Mouse (Mus musculus) liver, embryonic 14.5 days (tissue): ENCODE results near the gene Sprn. TPM values are rescaled to one million over a fixed set of nuclear protein-coding genes. Genes with fewer than 3 reads are reported as not detected.

Experiments
- ATAC-seq: fragments of 200-750 bp; cut with Nextera tagmentation; 2 replicates; pipeline ENCODE4 v1.8.0; 2017; ENCODE audit warnings: moderate number of reproducible peaks, mild to moderate bottlenecking, moderate library complexity; ENCODE audit not compliant: insufficient read depth
- DNase-seq, 3 experiments: peaks; one replicate each; pipeline ENCODE4 v3.0.0-alpha.2; 2012 to 2013; ENCODE audit warnings: low read depth in 3 of 3, low spot score in 3 of 3
- H3K27ac ChIP-seq: fragments of 300-500 bp; sonication (generic); 2 replicates; pipeline ENCODE4 v1.5.1; 2014; ENCODE audit warnings: moderate library complexity, mild to moderate bottlenecking, control low read depth, inconsistent platforms
- H3K27me3 ChIP-seq: fragments of 300-500 bp; sonication (generic); 2 replicates; pipeline ENCODE4 v1.6.1; 2014; ENCODE audit warnings: mild to moderate bottlenecking, low read length, moderate library complexity; ENCODE audit not compliant: control insufficient read depth, insufficient read depth
- H3K36me3 ChIP-seq: fragments of 300-500 bp; sonication (generic); replicated peaks from 2 replicates; pipeline ENCODE4 v1.6.1; 2014; ENCODE audit warnings: low read depth; ENCODE audit not compliant: control insufficient read depth, insufficient read depth
- H3K4me1 ChIP-seq, 2 experiments: fragments of 200-500 bp in 1 of 2; fragments of 300-500 bp in 1 of 2; sonication (generic) in 1 of 2; replicated peaks; 2 replicates each; pipeline ENCODE4 v1.6.1; 2012 to 2014; ENCODE audit warnings: antibody characterized with exemption in 1 of 2, inconsistent platforms in 1 of 2, low read length in 1 of 2; ENCODE audit not compliant: control insufficient read depth in 2 of 2, insufficient read depth in 2 of 2
- H3K4me2 ChIP-seq: fragments of 300-500 bp; sonication (generic); 2 replicates; pipeline ENCODE4 v1.6.1; 2014; ENCODE audit warnings: low read depth, mild to moderate bottlenecking, control low read depth, moderate library complexity
- H3K4me3 ChIP-seq, 2 experiments: fragments of 200-500 bp in 1 of 2; fragments of 300-500 bp in 1 of 2; sonication (generic) in 1 of 2; 2 replicates each; pipeline ENCODE4 v1.5.1; 2012 to 2014; ENCODE audit warnings: low read depth in 2 of 2, low read length in 2 of 2, mild to moderate bottlenecking in 2 of 2, control low read depth in 1 of 2, inconsistent platforms in 1 of 2, moderate library complexity in 1 of 2; ENCODE audit not compliant: insufficient read depth in 1 of 2
- H3K9ac ChIP-seq: fragments of 300-500 bp; sonication (generic); replicated peaks from 2 replicates; pipeline ENCODE4 v1.6.1; 2014; ENCODE audit warnings: mild to moderate bottlenecking, control low read depth, moderate library complexity
- H3K9me3 ChIP-seq: fragments of 300-500 bp; sonication (generic); 2 replicates; pipeline ENCODE4 v1.6.1; 2016; ENCODE audit warnings: low read length, mixed read lengths; ENCODE audit not compliant: control insufficient read depth
- CTCF ChIP-seq: IDR thresholded peaks from 2 replicates; pipeline ENCODE4 v1.5.1; 2016; ENCODE audit warnings: antibody characterized with exemption, low read depth, control low read depth
- EP300 ChIP-seq: IDR thresholded peaks from 2 replicates; pipeline ENCODE4 v1.6.1; 2016; ENCODE audit warnings: antibody characterized with exemption, low read depth
- WGBS: fragments of 180-500 bp; shearing (Covaris S2); extraction: QIAGEN DNeasy Blood & Tissue Kit; methylation state at CpG from one replicate; pipeline ENCODE4 v1.1.7; 2014; ENCODE audit not compliant: insufficient replicate concordance; 5-methylcytosine and 5-hydroxymethylcytosine counted together
- polyA plus RNA-seq, 2 experiments: library from polyadenylated mRNA; depleted of rRNA in 1 of 2; stranded (reverse) in 1 of 2; unstranded in 1 of 2; fragments of >200 nt; fragmentation: Nextera tagmentation in 1 of 2; extraction: Ambion mirVana in 1 of 2; gene quantifications; 2 replicates each; pipeline versions ENCODE4 v1.2.1 to v1.2.3; 2012 to 2014

Gene Sprn
- polyA plus RNA-seq, 2 experiments = not detected

DNA sequence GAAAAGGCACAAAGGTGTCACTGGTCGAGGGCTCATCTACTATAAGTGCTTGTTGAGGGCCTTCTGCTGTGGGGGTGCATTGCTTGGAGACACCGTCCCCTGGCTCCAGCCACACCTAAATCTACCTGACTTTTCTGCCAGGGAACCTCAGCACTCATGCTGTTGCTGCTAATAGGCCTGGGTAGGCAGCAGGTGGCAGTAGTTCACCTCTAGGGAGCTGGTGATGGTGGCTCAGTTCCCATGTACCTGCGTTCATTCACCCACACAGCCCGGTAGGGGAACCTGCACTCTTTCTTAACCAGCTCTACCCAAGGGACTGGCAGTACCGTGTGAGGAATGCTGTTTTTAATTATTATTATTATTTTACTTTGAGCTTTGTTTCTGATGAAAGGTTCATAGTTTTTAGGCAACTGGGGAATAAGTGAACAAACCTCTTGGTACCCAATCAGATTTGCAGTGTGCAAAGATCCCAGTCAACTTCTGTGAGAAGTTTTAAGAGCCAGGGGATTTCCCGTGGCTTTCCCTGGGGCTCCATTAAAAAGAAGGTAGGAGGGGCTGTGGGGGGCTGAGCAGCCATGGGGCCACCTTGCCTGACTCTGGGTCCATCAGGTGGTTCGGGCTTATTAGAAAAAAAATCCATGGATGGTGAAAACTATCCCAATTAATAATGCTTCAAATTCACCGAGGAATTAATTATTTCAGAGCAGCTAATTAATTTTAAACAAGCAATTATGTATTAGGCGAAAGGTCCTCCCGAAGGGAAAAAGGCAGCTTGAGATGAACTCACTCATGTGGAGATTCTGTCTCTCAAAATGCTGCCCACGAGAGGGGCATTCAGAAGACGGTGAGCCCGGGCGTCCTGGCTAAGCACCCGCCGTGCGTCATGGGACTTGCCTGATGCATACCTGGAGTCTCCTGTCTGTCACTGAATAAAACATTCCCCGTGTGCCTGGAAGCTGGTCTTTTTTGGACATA, 32.3 kb upstream of the Sprn start:
- no peak for ATAC-seq
- Histone ChIP-seq H3K4me3 (no peak overlapping the region), H3K4me2 (no peak overlapping the region), H3K27ac (no peak overlapping the region), H3K27me3 (no peaks in the 10 kb centered on the region), H3K4me1 (peaks cover 0 to 6% of the 10 kb centered on the region in 2 experiments; a peak in 2 of 4 replicates), H3K36me3 (no peaks in the 10 kb centered on the region), H3K9ac (no peak overlapping the region), H3K9me3 (no peaks in the 10 kb centered on the region)
- DNase-seq = no peak
- peak; percentile 63 for TF ChIP-seq CTCF
- TF ChIP-seq EP300 = no peak
- WGBS = 55% methylated on average over 18 of the region's 18 CpGs

DNA sequence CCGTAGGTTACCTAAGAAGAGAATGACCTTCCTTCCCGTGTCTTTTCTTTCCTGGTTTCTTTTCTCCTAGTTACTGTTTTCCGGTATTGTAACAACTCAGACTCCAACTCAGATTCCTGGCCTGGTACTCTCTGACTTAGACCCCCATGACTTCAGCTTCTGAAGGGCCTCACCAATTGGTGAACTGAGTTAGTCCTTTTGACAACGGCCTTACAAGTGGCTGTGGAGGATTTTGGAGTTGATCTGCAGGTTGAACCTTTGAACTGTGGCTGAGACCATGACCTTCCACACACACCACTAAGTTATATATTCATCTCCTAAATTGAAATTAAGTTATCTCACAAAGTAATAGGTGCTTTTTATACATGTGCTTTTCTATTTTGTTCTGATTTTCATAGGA, 29.5 kb upstream of the Sprn start:
- DNase-seq = no peak
- Histone ChIP-seq H3K36me3 (no peaks in the 10 kb centered on the region), H3K4me2 (no peak overlapping the region), H3K9me3 (no peaks in the 10 kb centered on the region), H3K4me3 (no peak overlapping the region), H3K27ac (no peak overlapping the region), H3K4me1 (0 out of 4 replicates have a peak, but pooled peaks cover 0 to 3% of the 10 kb centered on the region in 2 experiments), H3K27me3 (no peaks in the 10 kb centered on the region), H3K9ac (no peak overlapping the region)
- TF ChIP-seq EP300 = no peak
- TF ChIP-seq CTCF = no peak
- no peak for ATAC-seq
- WGBS = 61% methylated on average over 4 of the region's 4 CpGs

DNA sequence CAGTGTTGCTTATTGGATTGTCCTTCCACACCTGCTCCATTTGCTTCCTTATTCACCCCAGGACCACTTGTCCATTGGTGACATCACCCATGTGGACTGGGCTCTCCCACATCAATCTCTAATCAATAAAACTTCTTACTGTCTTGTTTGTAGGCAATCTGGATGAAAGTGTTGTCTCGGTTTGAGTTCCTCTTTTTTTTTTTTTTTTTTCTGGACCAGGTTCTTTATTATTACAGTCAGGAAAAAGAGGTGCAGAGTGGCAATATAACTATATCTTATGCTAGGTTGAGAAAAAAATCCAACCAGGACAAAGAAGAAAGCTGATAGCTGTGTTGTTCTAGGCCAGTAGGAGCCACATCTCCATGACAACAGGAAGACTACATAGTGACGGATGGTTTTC, 26.0 kb upstream of the Sprn start:
- Histone ChIP-seq H3K9ac (no peak overlapping the region), H3K27me3 (no peaks in the 10 kb centered on the region), H3K4me3 (no peak overlapping the region), H3K4me2 (no peak overlapping the region), H3K27ac (no peak overlapping the region), H3K4me1 (no peaks in the 10 kb centered on the region), H3K9me3 (no peaks in the 10 kb centered on the region), H3K36me3 (no peaks in the 10 kb centered on the region)
- DNase-seq (no peak), ATAC-seq (no peak)
- TF ChIP-seq CTCF = no peak
- no peak for TF ChIP-seq EP300
- WGBS = 50% methylated on average over 2 of the region's 2 CpGs

DNA sequence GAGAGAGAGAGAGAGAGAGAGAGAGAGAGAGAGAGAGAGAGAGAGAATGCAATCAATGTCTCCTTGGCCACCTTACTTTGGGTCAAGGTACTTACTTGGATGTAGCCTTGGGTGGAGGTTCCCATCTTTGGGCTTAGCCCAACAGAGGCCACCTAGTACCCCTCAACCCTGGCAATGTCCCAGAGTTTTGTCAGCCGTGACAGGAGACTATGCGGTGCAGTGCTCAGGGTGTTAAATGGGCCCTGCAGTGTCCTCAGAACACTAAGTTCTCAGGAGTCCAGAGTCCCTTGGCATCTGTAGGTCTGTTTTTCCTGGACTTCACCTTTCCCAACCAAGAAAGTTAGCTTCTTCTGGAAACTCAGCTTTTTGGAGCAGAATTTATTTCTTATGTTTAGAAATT, 24.5 kb upstream of the Sprn start:
- H3K9ac ChIP-seq = no peak overlapping the region
- no peaks in the 10 kb centered on the region for H3K36me3 ChIP-seq
- H3K4me3 ChIP-seq = no peak overlapping the region
- no peak for TF ChIP-seq EP300
- no peak for TF ChIP-seq CTCF
- ATAC-seq (no peak), DNase-seq (no peak)
- no peak overlapping the region for H3K4me2 ChIP-seq
- 77% methylated on average over 2 of the region's 2 CpGs for WGBS
- no peak overlapping the region for H3K27ac ChIP-seq
- H3K9me3 ChIP-seq = no peaks in the 10 kb centered on the region
- no peaks in the 10 kb centered on the region for H3K4me1 ChIP-seq
- H3K27me3 ChIP-seq = no peaks in the 10 kb centered on the region

DNA sequence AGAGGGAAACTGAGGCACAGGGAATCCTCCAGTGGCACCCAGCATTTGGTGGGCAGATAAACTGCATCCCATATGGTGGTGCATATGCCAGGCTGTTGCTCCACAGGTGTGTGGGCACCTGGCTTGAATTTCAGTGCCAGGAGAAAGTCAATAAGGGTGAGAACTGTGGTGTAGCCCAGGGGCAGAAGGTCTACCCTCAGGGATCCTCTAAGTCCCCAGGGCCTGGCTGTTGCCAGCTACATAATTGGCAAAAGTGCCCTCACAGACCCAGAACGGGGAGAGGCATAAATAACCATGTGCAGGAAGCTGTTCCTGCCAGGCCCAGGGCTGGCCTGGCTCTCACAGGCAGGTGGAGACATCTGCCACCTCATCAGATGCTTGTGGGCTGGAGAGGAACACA, 18.3 kb upstream of the Sprn start, which contains the start of gene Olfr523:
Olfr523 (plus strand) TSS at position 282 of the 400 bp plus-strand sequence.
- Histone ChIP-seq H3K9ac (no peak within 1 kb of the TSS), H3K9me3 (no peaks in the 10 kb centered on the region), H3K27me3 (no peaks in the 10 kb centered on the region), H3K36me3 (no peaks in the 10 kb centered on the region), H3K27ac (no peak within 1 kb of the TSS), H3K4me2 (no peak within 1 kb of the TSS), H3K4me1 (no peaks in the 10 kb centered on the region), H3K4me3 (no peak within 1 kb of the TSS)
- 8% methylated on average over 1 of the region's 1 CpGs for WGBS
- TF ChIP-seq EP300 = no peak
- TF ChIP-seq CTCF = no peak
- ATAC-seq (no peak), DNase-seq (no peak)
